Mouse (Mus musculus): ENCODE data around the gene Tmem72.

DNA sequence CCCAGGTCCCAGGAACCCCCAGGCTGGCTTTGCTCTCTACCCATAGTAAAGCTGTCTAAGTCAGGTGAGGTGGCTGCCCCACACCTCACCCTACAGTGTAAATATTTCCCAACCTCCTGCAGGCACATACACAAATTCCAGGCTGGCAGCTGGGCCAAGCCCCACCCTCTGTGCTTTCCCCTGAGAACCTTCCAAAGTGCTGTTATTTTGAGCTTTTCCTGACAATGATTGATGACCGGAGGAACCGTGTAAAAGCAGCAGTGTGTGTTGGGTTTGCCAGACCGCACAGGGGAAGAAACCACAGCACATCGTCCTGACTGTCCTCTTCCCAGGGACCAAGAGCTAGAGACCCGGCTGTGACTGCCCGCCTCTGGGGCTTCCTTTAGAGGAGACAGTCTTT, 66.3 kb downstream of the Tmem72 start, which contains the start of gene Depp1:
- TF ChIP-seq CTCF (IDR thresholded peaks at IDR 0.05), result 0 out of 2 replicates have a peak, but pooled peaks have one; percentile 3
- TF ChIP-seq POLR2A (IDR thresholded peaks at IDR 0.05; ENCODE audit: insufficient read depth, low read depth, low read length), result peak; percentile 99
